ENCODE assay signal across 12 mouse cellular contexts in the genomic region with DNA sequence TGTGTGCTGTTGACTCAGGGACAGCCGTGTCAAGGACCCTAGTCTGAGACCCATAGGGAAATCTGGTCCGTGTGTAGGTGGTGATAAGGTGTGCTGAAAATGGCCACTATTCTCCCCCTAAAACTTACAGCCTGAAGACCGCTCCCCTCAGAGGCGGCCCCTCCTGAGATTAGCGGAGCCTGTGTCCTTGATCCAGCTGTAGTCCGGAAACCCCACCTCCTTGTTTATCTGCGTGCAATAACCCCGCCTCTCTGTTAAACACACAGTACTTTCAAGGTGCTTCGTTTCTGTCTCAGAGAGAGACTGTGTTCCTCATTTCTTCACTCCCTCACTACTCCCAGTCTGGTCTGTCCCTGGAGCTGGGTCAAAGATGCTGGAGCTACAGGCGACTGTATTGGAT. TPM values are rescaled to one million over a fixed set of nuclear protein-coding genes. Genes with fewer than 3 reads are reported as not detected.
DNase-seq lines count a peak whose midpoint lies in the region; ATAC-seq and TF ChIP-seq lines count a peak whose summit lies in the region.
"Had no signal": no experiment of that assay in that cellular context is flagged by ENCODE, and none has a peak within 500 bp of the region (broad histone marks: within the 10 kb centered on the region; RNA-seq: fewer than 3 reads in every experiment).

No protein-coding gene starts in this region.

- DNase-seq in CD4-positive, CD25-positive, alpha-beta regulatory T cell, adult 2 months (ENCODE audit: low read depth, low spot score): peak; percentile 36
- no peak for DNase-seq in heart, adult 8-10 months (ENCODE audit: low spot score)
- DNase-seq in left cerebral cortex, postnatal 25 days (ENCODE audit: low spot score in 2 of 2): no peak
- DNase-seq: cerebellum, adult 9-10 months; kidney, postnatal 10 days had no signal

- peaks cover 2% of the 10 kb centered on the region; the same call in 1 of the 2 replicates for H3K27me3 ChIP-seq in heart, embryonic 16.5 days (ENCODE audit: control insufficient read depth, insufficient read depth, low read length)
- H3K27me3 ChIP-seq in intestine, postnatal 0 days (replicated peaks; ENCODE audit: control insufficient read depth, insufficient read depth, low read length): 0 out of 2 replicates have a peak, but pooled peaks cover 2% of the 10 kb centered on the region
- H3K27me3 ChIP-seq in stomach, embryonic 15.5 days (replicated peaks): peaks cover 6% of the 10 kb centered on the region; the same call in 1 of the 2 replicates

- H3K4me2 ChIP-seq in heart, embryonic 16.5 days (ENCODE audit: low read depth, low read length): no peak overlapping the region
- peak overlapping the region; percentile 27; the same call in 1 of the 2 replicates for H3K4me2 ChIP-seq in intestine, postnatal 0 days (replicated peaks; ENCODE audit: low read depth)
- H3K4me2 ChIP-seq in stomach, embryonic 15.5 days: peak overlapping the region; percentile 16; the same call in 1 of the 2 replicates

- no peaks in the 10 kb centered on the region for H3K36me3 ChIP-seq in heart, embryonic 16.5 days (ENCODE audit: control insufficient read depth, insufficient read depth)
- no peaks in the 10 kb centered on the region for H3K36me3 ChIP-seq in intestine, postnatal 0 days (ENCODE audit: control insufficient read depth, insufficient read depth)
- no peaks in the 10 kb centered on the region for H3K36me3 ChIP-seq in stomach, embryonic 15.5 days

- no peak for ATAC-seq in CD4-positive, CD25-positive, alpha-beta regulatory T cell, adult 4 months
- peak; percentile 20; the same call in 1 of the 2 replicates for ATAC-seq in heart, embryonic 16.5 days (replicated peaks; ENCODE audit: extremely low read depth, insufficient read depth, low FRiP score)
- ATAC-seq in intestine, postnatal 0 days: no peak
- no peak for ATAC-seq in stomach, embryonic 15.5 days (ENCODE audit: insufficient read depth, low FRiP score, low read depth)
- no peak for ATAC-seq in frontal cortex, adult (ENCODE audit: low TSS enrichment)

- no peaks in the 10 kb centered on the region for H3K9me3 ChIP-seq in heart, embryonic 16.5 days (replicated peaks; ENCODE audit: control insufficient read depth, low read length)
- H3K9me3 ChIP-seq in intestine, postnatal 0 days (ENCODE audit: control insufficient read depth): no peaks in the 10 kb centered on the region
- no peaks in the 10 kb centered on the region for H3K9me3 ChIP-seq in stomach, embryonic 15.5 days

- H3K27ac ChIP-seq in heart, embryonic 16.5 days (ENCODE audit: low read length): no peak overlapping the region
- no peak overlapping the region for H3K27ac ChIP-seq in intestine, postnatal 0 days (ENCODE audit: low read depth, low read length)
- H3K27ac ChIP-seq in stomach, embryonic 15.5 days: no peak overlapping the region
- H3K27ac ChIP-seq: heart, adult 2 months had no signal

- no peak overlapping the region for H3K9ac ChIP-seq in heart, embryonic 16.5 days (ENCODE audit: low read length)
- no peak overlapping the region for H3K9ac ChIP-seq in intestine, postnatal 0 days (ENCODE audit: low read depth, low read length)
- no peak overlapping the region for H3K9ac ChIP-seq in stomach, embryonic 15.5 days

- H3K4me1 ChIP-seq in heart, embryonic 16.5 days (ENCODE audit: control insufficient read depth, insufficient read depth, low read length): no peaks in the 10 kb centered on the region
- no peaks in the 10 kb centered on the region for H3K4me1 ChIP-seq in intestine, postnatal 0 days (replicated peaks; ENCODE audit: control insufficient read depth, insufficient read depth, low read length)
- 0 out of 2 replicates have a peak, but pooled peaks cover 4% of the 10 kb centered on the region for H3K4me1 ChIP-seq in stomach, embryonic 15.5 days

- H3K4me3 ChIP-seq in heart, embryonic 16.5 days (ENCODE audit: low read length): no peak overlapping the region
- no peak overlapping the region for H3K4me3 ChIP-seq in intestine, postnatal 0 days (ENCODE audit: low read depth, low read length)
- H3K4me3 ChIP-seq in stomach, embryonic 15.5 days (replicated peaks): no peak overlapping the region
- H3K4me3 ChIP-seq: heart, adult 2 months had no signal

- TF ChIP-seq CTCF in intestine, postnatal 0 days (IDR thresholded peaks at IDR 0.05; ENCODE audit: low read depth): no peak

- WGBS in heart, embryonic 16.5 days: 21% methylated on average over 10 of the region's 10 CpGs
- 16% methylated on average over 10 of the region's 10 CpGs for WGBS in intestine, postnatal 0 days
- WGBS in stomach, embryonic 15.5 days: 26% methylated on average over 10 of the region's 10 CpGs

- intact Hi-C loops in left cerebral cortex, postnatal 25 days (cut with DNase I): no loop called here

RNA-seq across cellular contexts. Expression of gene Fmnl1, which starts 6.5 kb away (rescaled TPM):
- 10 to 100 TPM; 54.2 to 69.6 TPM for polyA plus RNA-seq in CD4-positive, CD25-positive, alpha-beta regulatory T cell, adult 4 months (2017; shearing (Covaris generic))
- 4.0 and 7.6 TPM in 2 replicates for polyA plus RNA-seq in heart, embryonic 16.5 days (2015; fragmentation: Nextera tagmentation; extraction: Ambion mirVana)
- total RNA-seq in heart, adult 8-10 months (2022): 10 to 100 TPM in 3 of 4 experiments, 1 to 10 TPM in 1; 9.3 to 20.1 (median 13.2) TPM
- polyA plus RNA-seq in intestine, postnatal 0 days (2015; fragmentation: Nextera tagmentation; extraction: Ambion mirVana): 0.80 and 1.0 TPM in 2 replicates
- 3.8 and 4.0 TPM in 2 replicates for polyA plus RNA-seq in stomach, embryonic 15.5 days (2015; fragmentation: Nextera tagmentation; extraction: Ambion mirVana)
- 100 to 1,000 TPM; 146 to 197 TPM for total RNA-seq in left cerebral cortex, postnatal 25 days (2021)

RNA-seq across cellular contexts. Expression of gene Hexim2, which starts 32.2 kb away (rescaled TPM):
- 1 to 10 TPM; 2.3 to 4.5 TPM for polyA plus RNA-seq in CD4-positive, CD25-positive, alpha-beta regulatory T cell, adult 4 months (2017; shearing (Covaris generic))
- 6.1 and 7.4 TPM in 2 replicates for polyA plus RNA-seq in heart, embryonic 16.5 days (2015; fragmentation: Nextera tagmentation; extraction: Ambion mirVana)
- 1 to 10 TPM; 1.2 to 2.0 (median 1.9) TPM for total RNA-seq in heart, adult 8-10 months (2022)
- 3.5 and 5.3 TPM in 2 replicates for polyA plus RNA-seq in intestine, postnatal 0 days (2015; fragmentation: Nextera tagmentation; extraction: Ambion mirVana)
- 6.8 and 8.7 TPM in 2 replicates for polyA plus RNA-seq in stomach, embryonic 15.5 days (2015; fragmentation: Nextera tagmentation; extraction: Ambion mirVana)
- total RNA-seq in left cerebral cortex, postnatal 25 days (2021): 10 to 100 TPM; 11.7 to 13.6 TPM

RNA-seq across cellular contexts. Expression of gene 1700023F06Rik, which starts 44.0 kb away (rescaled TPM):
- polyA plus RNA-seq in CD4-positive, CD25-positive, alpha-beta regulatory T cell, adult 4 months (2017; shearing (Covaris generic)): not detected
- 0.17 and 0.25 TPM in 2 replicates for polyA plus RNA-seq in heart, embryonic 16.5 days (2015; fragmentation: Nextera tagmentation; extraction: Ambion mirVana)
- not detected for total RNA-seq in heart, adult 8-10 months (2022)
- 0.35 and 0.77 TPM in 2 replicates for polyA plus RNA-seq in intestine, postnatal 0 days (2015; fragmentation: Nextera tagmentation; extraction: Ambion mirVana)
- polyA plus RNA-seq in stomach, embryonic 15.5 days (2015; fragmentation: Nextera tagmentation; extraction: Ambion mirVana): 1.0 and 1.4 TPM in 2 replicates
- total RNA-seq in left cerebral cortex, postnatal 25 days (2021): 1 to 10 TPM; 1.5 to 2.4 TPM
- total RNA-seq: heart, adult 2 months had no signal
- polyA plus RNA-seq: neural tube, embryonic 11.5 days had no signal

RNA-seq across cellular contexts. Expression of gene Hexim1, which starts 48.4 kb away (rescaled TPM):
- polyA plus RNA-seq in CD4-positive, CD25-positive, alpha-beta regulatory T cell, adult 4 months (2017; shearing (Covaris generic)): 1 to 10 TPM; 2.6 to 4.3 TPM
- polyA plus RNA-seq in heart, embryonic 16.5 days (2015; fragmentation: Nextera tagmentation; extraction: Ambion mirVana): 2.9 TPM in 2 replicates
- total RNA-seq in heart, adult 8-10 months (2022): 10 to 100 TPM; 15.9 to 18.6 (median 17.0) TPM
- polyA plus RNA-seq in intestine, postnatal 0 days (2015; fragmentation: Nextera tagmentation; extraction: Ambion mirVana): 4.6 and 6.0 TPM in 2 replicates
- 5.1 and 5.4 TPM in 2 replicates for polyA plus RNA-seq in stomach, embryonic 15.5 days (2015; fragmentation: Nextera tagmentation; extraction: Ambion mirVana)
- 10 to 100 TPM; 46.5 to 50.8 TPM for total RNA-seq in left cerebral cortex, postnatal 25 days (2021)

RNA-seq across cellular contexts. Expression of gene Spata32, which starts 53.8 kb away (rescaled TPM):
- polyA plus RNA-seq in CD4-positive, CD25-positive, alpha-beta regulatory T cell, adult 4 months (2017; shearing (Covaris generic)): not detected
- polyA plus RNA-seq in heart, embryonic 16.5 days (2015; fragmentation: Nextera tagmentation; extraction: Ambion mirVana): not detected in 2 replicates
- not detected for total RNA-seq in heart, adult 8-10 months (2022)
- not detected in 2 replicates for polyA plus RNA-seq in intestine, postnatal 0 days (2015; fragmentation: Nextera tagmentation; extraction: Ambion mirVana)
- not detected in 2 replicates for polyA plus RNA-seq in stomach, embryonic 15.5 days (2015; fragmentation: Nextera tagmentation; extraction: Ambion mirVana)
- total RNA-seq in left cerebral cortex, postnatal 25 days (2021): 1 to 10 TPM; 1.3 to 1.4 TPM
- total RNA-seq: heart, adult 2 months had no signal
- polyA plus RNA-seq: heart, adult 2 months; neural tube, embryonic 11.5 days had no signal
